Mouse (Mus musculus) intestine, embryonic 15.5 days (tissue): Measurements from ENCODE around the gene Rpl3l. TPM values are rescaled to one million over a fixed set of nuclear protein-coding genes. Genes with fewer than 3 reads are reported as not detected.

Source experiments
- ATAC-seq: fragments of 200-750 bp; cut with Nextera tagmentation; 2 replicates; pipeline ENCODE4 v1.8.0; 2017; ENCODE audit warnings: moderate TSS enrichment, moderate library complexity
- H3K27ac ChIP-seq: fragments of 300-500 bp; sonication (generic); 2 replicates; pipeline ENCODE4 v1.5.1; 2015; ENCODE audit warnings: mild to moderate bottlenecking, inconsistent platforms
- H3K27me3 ChIP-seq: fragments of 300-500 bp; sonication (generic); replicated peaks from 2 replicates; pipeline ENCODE4 v1.6.1; 2015; ENCODE audit warnings: inconsistent platforms
- H3K36me3 ChIP-seq: fragments of 300-500 bp; sonication (generic); 2 replicates; pipeline ENCODE4 v1.6.1; 2015; ENCODE audit warnings: inconsistent platforms
- H3K4me1 ChIP-seq: fragments of 300-500 bp; sonication (generic); replicated peaks from 2 replicates; pipeline ENCODE4 v1.6.1; 2015; ENCODE audit warnings: inconsistent platforms
- H3K4me2 ChIP-seq: fragments of 300-500 bp; sonication (generic); replicated peaks from 2 replicates; pipeline ENCODE4 v1.6.1; 2015; ENCODE audit warnings: mild to moderate bottlenecking, inconsistent platforms
- H3K4me3 ChIP-seq: fragments of 300-500 bp; sonication (generic); replicated peaks from 2 replicates; pipeline ENCODE4 v1.5.1; 2015; ENCODE audit warnings: inconsistent platforms
- H3K9ac ChIP-seq: fragments of 300-500 bp; sonication (generic); 2 replicates; pipeline ENCODE4 v1.6.1; 2015; ENCODE audit warnings: inconsistent platforms
- H3K9me3 ChIP-seq: fragments of 300-500 bp; sonication (generic); 2 replicates; pipeline ENCODE4 v1.6.1; 2016; ENCODE audit warnings: inconsistent platforms
- WGBS: fragments of 180-500 bp; shearing (Covaris S2); methylation state at CpG from one replicate; pipeline ENCODE4 v1.1.7; 2015; 5-methylcytosine and 5-hydroxymethylcytosine counted together
- polyA plus RNA-seq: library from polyadenylated mRNA; unstranded; fragments of >200 nt; fragmentation: Nextera tagmentation; extraction: Ambion mirVana; gene quantifications from 2 replicates; pipeline ENCODE4 v1.2.1, GENCODE M21; 2015

Gene Rpl3l
- polyA plus RNA-seq, 1 experiment from 2014 or later, result not detected

GRCm38 (mm10) chr17:24751528-24751927 is 23.9 kb downstream of the Rpl3l start:
- H3K27me3 ChIP-seq, result peaks cover 57% of the 10 kb centered on the region
- H3K4me1 ChIP-seq, result peaks cover 18% of the 10 kb centered on the region
- H3K36me3 ChIP-seq, result no peaks in the 10 kb centered on the region
- H3K4me2 ChIP-seq, result no peak overlapping the region
- 19% methylated on average over 4 of the region's 4 CpGs for WGBS
- H3K9me3 ChIP-seq, result no peaks in the 10 kb centered on the region
- H3K27ac ChIP-seq, result no peak overlapping the region
- H3K4me3 ChIP-seq, result no peak overlapping the region
- no peak for ATAC-seq
- H3K9ac ChIP-seq, result no peak overlapping the region

- H3K9me3 ChIP-seq, result no peaks in the 10 kb centered on the region
- H3K27ac ChIP-seq, result no peak within 1 kb of the TSS
- peak; percentile 98 for ATAC-seq
- peak within 1 kb of the TSS; percentile 34 for H3K9ac ChIP-seq
- H3K4me3 ChIP-seq, result peak within 1 kb of the TSS; percentile 51
- H3K4me1 ChIP-seq, result peaks cover 12% of the 10 kb centered on the region
- peaks cover 57% of the 10 kb centered on the region for H3K27me3 ChIP-seq
- WGBS, result 1% methylated on average over 58 of the region's 82 CpGs
- H3K4me2 ChIP-seq, result peak within 1 kb of the TSS; percentile 99
- no peaks in the 10 kb centered on the region for H3K36me3 ChIP-seq
These were observed 25.1 kb downstream of the Rpl3l start, which contains the start of gene Hs3st6 for GRCm38 (mm10) chr17:24752415-24753394. Gene Hs3st6 (plus strand): TSS chr17:24752988.

DNA sequence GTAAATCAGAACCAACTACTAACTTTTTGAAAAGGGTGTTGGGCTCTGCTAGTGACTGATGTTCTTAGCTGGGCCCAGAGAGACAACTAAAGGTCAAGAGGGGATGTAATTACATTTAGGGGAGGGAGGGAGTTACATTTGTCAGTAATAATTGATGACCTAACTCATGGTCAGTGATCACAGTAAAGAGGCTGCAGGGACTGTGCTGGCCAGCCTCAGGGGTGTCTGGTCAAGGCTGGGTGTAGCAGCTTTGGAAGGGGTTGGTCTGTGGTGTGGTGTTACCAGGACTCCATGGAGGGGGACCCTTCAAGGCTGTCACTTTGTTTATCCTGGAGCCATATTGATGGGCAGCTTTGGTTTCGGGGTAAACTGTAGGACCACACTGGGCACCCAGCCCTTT is 29.8 kb downstream of the Rpl3l start:
- H3K36me3 ChIP-seq, result no peaks in the 10 kb centered on the region
- peaks cover 8% of the 10 kb centered on the region for H3K4me1 ChIP-seq
- H3K4me2 ChIP-seq, result no peak overlapping the region
- WGBS, result 75% methylated on average over 1 of the region's 1 CpGs
- no peak overlapping the region for H3K4me3 ChIP-seq
- no peak for ATAC-seq
- no peaks in the 10 kb centered on the region for H3K9me3 ChIP-seq
- no peak overlapping the region for H3K27ac ChIP-seq
- H3K27me3 ChIP-seq, result peaks cover 33% of the 10 kb centered on the region
- H3K9ac ChIP-seq, result no peak overlapping the region

GRCm38 (mm10) chr17:24761121-24761520 is 33.5 kb downstream of the Rpl3l start:
- Histone ChIP-seq H3K4me1 (peaks cover 3% of the 10 kb centered on the region; the same call in 1 of the 2 replicates), H3K9me3 (no peaks in the 10 kb centered on the region), H3K4me3 (no peak overlapping the region), H3K27me3 (no peaks in the 10 kb centered on the region), H3K27ac (no peak overlapping the region), H3K9ac (no peak overlapping the region), H3K4me2 (no peak overlapping the region), H3K36me3 (no peaks in the 10 kb centered on the region)
- WGBS, result 53% methylated on average over 5 of the region's 5 CpGs
- ATAC-seq, result no peak

DNA sequence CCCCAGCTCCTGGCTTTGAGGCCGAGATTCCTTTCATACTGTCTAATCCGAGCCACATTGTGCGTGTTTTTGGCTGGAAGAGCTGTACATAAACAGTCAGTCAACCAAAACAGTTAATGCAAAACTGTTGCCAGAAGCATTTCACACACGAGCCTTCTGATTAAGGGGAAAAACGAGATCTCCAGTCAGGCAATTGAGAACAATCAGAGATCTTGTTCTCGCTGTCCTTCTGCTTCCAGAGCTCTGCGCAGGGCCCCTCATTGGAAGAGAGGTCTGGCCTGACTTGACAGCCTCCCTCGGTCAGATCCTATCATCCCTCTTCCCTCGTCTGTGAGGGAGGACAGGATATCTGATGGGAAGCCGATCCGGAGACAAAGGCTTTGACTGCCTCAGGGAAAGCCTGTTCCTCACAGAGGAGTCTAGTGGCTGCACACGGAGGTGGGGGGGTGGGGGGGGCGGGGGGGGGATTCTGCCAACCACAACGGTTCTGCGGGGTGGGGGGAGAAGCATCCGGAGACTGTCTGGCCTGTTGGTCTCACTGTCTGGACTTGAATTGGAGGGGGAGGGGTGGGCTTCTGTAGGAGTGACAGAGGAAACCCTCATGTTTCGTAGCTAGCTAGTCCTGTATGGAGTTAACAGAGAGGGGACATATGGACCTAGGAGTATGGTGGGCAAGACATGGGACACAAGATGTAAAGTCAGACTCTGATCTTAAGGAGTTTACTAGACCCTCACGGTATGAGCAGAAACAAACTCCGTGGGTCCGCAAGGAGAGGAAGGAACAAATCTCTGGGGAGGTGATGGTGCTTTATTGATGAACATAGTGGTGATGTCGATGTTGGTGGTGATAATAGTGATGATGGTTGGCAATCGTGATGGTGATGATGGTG is 37.6 kb downstream of the Rpl3l start:
- Histone ChIP-seq H3K9ac (no peak overlapping the region), H3K27ac (0 out of 2 replicates have a peak overlapping the region, but pooled peaks have one; percentile 14), H3K4me3 (no peak overlapping the region), H3K36me3 (no peaks in the 10 kb centered on the region), H3K4me2 (no peak overlapping the region), H3K9me3 (no peaks in the 10 kb centered on the region), H3K27me3 (no peaks in the 10 kb centered on the region), H3K4me1 (peaks cover 3% of the 10 kb centered on the region; the same call in 1 of the 2 replicates)
- 46% methylated on average over 22 of the region's 22 CpGs for WGBS
- ATAC-seq, result no peak

DNA sequence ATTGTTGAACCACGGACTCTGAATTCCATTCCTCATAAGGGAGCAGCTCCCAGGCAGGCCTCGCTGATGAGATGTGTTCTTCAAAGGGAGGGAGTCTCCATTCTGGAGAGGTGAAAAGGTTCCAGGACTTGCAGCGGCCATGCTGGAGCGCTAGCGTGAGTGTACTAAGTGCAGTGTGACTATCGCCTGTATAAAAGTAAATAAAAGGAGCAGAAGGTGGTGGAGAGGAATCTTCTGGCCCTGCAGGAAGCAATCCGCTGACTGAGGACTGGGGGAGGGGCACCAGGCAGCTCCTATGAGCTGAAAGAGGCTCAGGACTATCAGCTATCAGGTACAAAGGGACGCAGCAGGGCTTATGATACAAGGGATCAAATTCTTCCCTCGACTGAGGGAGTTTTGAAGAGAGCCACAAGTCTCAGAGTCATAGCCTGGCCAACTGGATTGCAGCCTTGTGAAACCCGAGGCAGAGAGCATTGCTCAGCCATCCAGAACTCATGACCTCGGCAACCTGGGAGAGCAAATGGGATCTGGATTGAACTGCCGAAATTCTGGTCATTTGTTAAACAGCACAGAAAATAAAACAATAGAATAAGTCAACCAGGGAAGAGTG is 38.8 kb downstream of the Rpl3l start:
- WGBS, result 17% methylated on average over 12 of the region's 12 CpGs
- Histone ChIP-seq H3K36me3 (no peaks in the 10 kb centered on the region), H3K9me3 (no peaks in the 10 kb centered on the region), H3K4me2 (no peak overlapping the region), H3K4me1 (peaks cover 3% of the 10 kb centered on the region; the same call in 1 of the 2 replicates), H3K27me3 (no peaks in the 10 kb centered on the region), H3K9ac (no peak overlapping the region), H3K4me3 (no peak overlapping the region), H3K27ac (no peak overlapping the region)
- no peak for ATAC-seq

- ATAC-seq, result no peak
- H3K27ac ChIP-seq, result no peak overlapping the region
These were observed 41.5 kb downstream of the Rpl3l start for GRCm38 (mm10) chr17:24769146-24769545.

DNA sequence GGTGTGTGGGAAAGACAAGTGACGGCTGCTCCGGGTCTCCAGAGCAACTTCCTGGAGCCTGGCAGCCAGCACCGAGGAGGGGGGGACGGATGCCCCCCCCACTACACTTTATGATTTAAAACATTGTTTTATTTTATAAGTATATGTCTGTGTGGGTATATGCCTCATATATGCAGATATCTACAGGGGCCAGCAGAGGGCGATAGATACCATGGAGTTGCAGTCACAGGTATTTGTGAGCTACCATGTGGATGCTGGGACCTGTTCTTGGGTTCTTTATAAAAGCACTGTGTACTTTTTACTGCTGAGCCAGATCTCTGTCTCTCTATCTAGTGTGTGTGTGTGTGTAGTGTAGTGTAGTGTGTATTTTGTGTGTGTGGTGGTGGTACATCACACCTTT is 45.6 kb downstream of the Rpl3l start:
- Histone ChIP-seq H3K4me2 (no peak overlapping the region), H3K4me3 (no peak overlapping the region), H3K4me1 (no peaks in the 10 kb centered on the region), H3K9me3 (no peaks in the 10 kb centered on the region), H3K27me3 (no peaks in the 10 kb centered on the region), H3K36me3 (no peaks in the 10 kb centered on the region), H3K27ac (no peak overlapping the region), H3K9ac (no peak overlapping the region)
- no peak for ATAC-seq
- WGBS, result 86% methylated on average over 5 of the region's 5 CpGs

More at GRCm38 (mm10) chr17:24769146-24769545, 41.5 kb downstream of the Rpl3l start:
- H3K9me3 ChIP-seq, result no peaks in the 10 kb centered on the region
- no peaks in the 10 kb centered on the region for H3K36me3 ChIP-seq
- peaks cover 3% of the 10 kb centered on the region; the same call in 1 of the 2 replicates for H3K4me1 ChIP-seq
- no peaks in the 10 kb centered on the region for H3K27me3 ChIP-seq
- no peak overlapping the region for H3K4me3 ChIP-seq
- WGBS, result 26% methylated on average over 3 of the region's 3 CpGs
- H3K4me2 ChIP-seq, result no peak overlapping the region
- H3K9ac ChIP-seq, result no peak overlapping the region

DNA sequence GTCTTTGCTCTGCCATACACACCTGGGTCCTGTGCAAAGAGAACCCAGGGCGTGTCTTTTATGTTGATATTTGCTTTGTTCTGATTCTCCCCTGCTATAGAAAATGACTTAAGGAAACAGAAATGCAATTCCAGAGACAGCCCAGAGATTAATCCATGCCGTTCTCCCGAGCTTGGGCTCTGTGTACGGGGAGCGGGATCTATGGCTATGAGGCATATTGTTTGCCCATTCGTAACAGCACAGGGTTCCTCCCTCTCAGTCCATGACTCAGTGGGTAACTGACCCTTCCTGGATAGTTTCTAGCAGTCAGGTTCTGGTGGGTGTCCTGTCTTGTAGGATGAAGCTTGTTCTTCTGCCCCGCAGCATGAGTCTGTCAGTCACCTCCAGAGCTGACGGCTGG is 47.6 kb downstream of the Rpl3l start:
- no peak overlapping the region for H3K27ac ChIP-seq
- no peak overlapping the region for H3K4me3 ChIP-seq
- no peaks in the 10 kb centered on the region for H3K9me3 ChIP-seq
- H3K36me3 ChIP-seq, result no peaks in the 10 kb centered on the region
- no peak overlapping the region for H3K9ac ChIP-seq
- no peak for ATAC-seq
- H3K4me1 ChIP-seq, result no peaks in the 10 kb centered on the region
- 66% methylated on average over 8 of the region's 8 CpGs for WGBS
- H3K4me2 ChIP-seq, result no peak overlapping the region
- H3K27me3 ChIP-seq, result no peaks in the 10 kb centered on the region

DNA sequence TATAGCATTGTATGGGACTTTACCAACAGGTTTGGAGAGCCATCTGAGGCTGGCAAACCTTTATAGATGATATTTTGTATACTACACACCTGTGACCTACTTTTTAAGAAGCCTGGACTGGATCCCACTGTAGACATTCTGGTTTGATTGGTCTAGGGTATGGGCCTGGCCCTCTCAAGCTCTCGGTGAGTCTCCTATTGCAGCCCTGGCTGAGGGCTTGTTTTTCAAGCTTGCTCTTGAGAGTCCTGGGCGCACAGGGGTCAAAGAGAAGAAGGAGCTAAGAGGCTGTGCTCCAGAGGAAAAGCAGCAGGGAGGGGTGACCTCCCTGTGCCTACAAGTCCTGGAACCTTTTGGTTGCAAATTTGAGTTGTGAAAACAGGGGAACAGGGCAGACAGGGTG is 49.5 kb downstream of the Rpl3l start:
- Histone ChIP-seq H3K9me3 (no peaks in the 10 kb centered on the region), H3K27ac (no peak overlapping the region), H3K9ac (no peak overlapping the region), H3K36me3 (no peaks in the 10 kb centered on the region), H3K4me1 (no peaks in the 10 kb centered on the region), H3K4me3 (no peak overlapping the region), H3K4me2 (no peak overlapping the region), H3K27me3 (no peaks in the 10 kb centered on the region)
- no peak for ATAC-seq
- 77% methylated on average over 2 of the region's 2 CpGs for WGBS

- no peak for ATAC-seq
- WGBS, result 86% methylated on average over 2 of the region's 2 CpGs
These were observed 53.2 kb downstream of the Rpl3l start for GRCm38 (mm10) chr17:24780821-24781220.

More at GRCm38 (mm10) chr17:24780821-24781220, 53.2 kb downstream of the Rpl3l start:
- Histone ChIP-seq H3K9me3 (no peaks in the 10 kb centered on the region), H3K4me1 (no peaks in the 10 kb centered on the region), H3K27me3 (no peaks in the 10 kb centered on the region), H3K9ac (no peak overlapping the region), H3K4me3 (no peak overlapping the region), H3K27ac (no peak overlapping the region), H3K4me2 (no peak overlapping the region), H3K36me3 (no peaks in the 10 kb centered on the region)
